29 mouse cellular contexts compared by ENCODE assay signal in the genomic region with DNA sequence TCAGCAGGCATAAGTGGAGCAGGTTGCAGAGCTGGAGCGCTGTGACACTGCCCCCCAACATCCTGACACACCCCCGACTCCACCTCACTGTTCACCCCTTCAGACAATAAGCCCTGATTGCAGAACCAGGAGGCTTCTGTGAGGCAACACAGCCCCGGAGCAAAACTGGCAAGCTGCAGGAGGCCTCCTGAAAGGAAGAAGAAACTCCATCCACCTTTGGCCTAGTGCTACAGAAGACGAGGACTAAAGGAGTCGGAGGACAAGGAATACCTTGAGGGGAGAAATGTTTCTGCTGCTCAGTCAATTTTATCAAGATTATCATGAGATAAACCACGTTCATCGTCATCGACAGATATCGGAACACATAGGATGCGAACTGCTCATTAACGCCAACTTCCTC. TPM values are rescaled to one million over a fixed set of nuclear protein-coding genes. Genes with fewer than 3 reads are reported as not detected.
DNase-seq lines count a peak whose midpoint lies in the region; ATAC-seq and TF ChIP-seq lines count a peak whose summit lies in the region.
"Had no signal": no experiment of that assay in that cellular context is flagged by ENCODE, and none has a peak within 500 bp of the region (broad histone marks: within the 10 kb centered on the region; RNA-seq: fewer than 3 reads in every experiment).

No protein-coding gene starts in this region.

- no peaks in the 10 kb centered on the region for H3K27me3 ChIP-seq in cerebellum, adult 2 months (ENCODE audit: control insufficient read depth, insufficient read depth, low read length)
- H3K27me3 ChIP-seq in liver, adult 2 months (ENCODE audit: control insufficient read depth, insufficient read depth, low read length): no peaks in the 10 kb centered on the region
- H3K27me3 ChIP-seq in liver, embryonic 11.5 days (replicated peaks; ENCODE audit: control insufficient read depth, insufficient read depth, low read length): peaks cover 20% of the 10 kb centered on the region
- peaks cover 4% of the 10 kb centered on the region; the same call in 1 of the 2 replicates for H3K27me3 ChIP-seq in liver, postnatal 0 days (ENCODE audit: insufficient read depth, low read length)
- H3K27me3 ChIP-seq in limb, embryonic 10.5 days (ENCODE audit: low read depth, poor library complexity, severe bottlenecking): peaks cover 47% of the 10 kb centered on the region

- peak overlapping the region; percentile 66 for H3K4me2 ChIP-seq in liver, embryonic 11.5 days
- peak overlapping the region; percentile 70 for H3K4me2 ChIP-seq in liver, postnatal 0 days (ENCODE audit: low read depth, low read length)
- H3K4me2 ChIP-seq: midbrain, embryonic 12.5 days had no signal

- TF ChIP-seq POLR2A in cerebellum, adult 2 months (IDR thresholded peaks at IDR 0.05; ENCODE audit: borderline replicate concordance, insufficient read depth, low read length): no peak
- TF ChIP-seq POLR2A in liver, adult 2 months (IDR thresholded peaks at IDR 0.05; ENCODE audit: extremely low read depth, insufficient read depth, low read length): no peak

- DNase-seq in cerebellum, adult 2 months: peak in 1 of 2 experiments; percentile 43
- DNase-seq in cerebellum, postnatal 25 days: no peak
- no peak for DNase-seq in liver, adult 2 months (ENCODE audit: extremely low read depth, low read depth, low spot score)
- DNase-seq in liver: no peak
- DNase-seq in liver, embryonic 11.5 days (ENCODE audit: low spot score): no peak
- DNase-seq in liver, postnatal 0 days: no peak
- DNase-seq in limb, embryonic 10.5 days (ENCODE audit: low spot score): no peak
- DNase-seq: heart, postnatal 4 days; lung, adult 2 months; lung, postnatal 14 days; thymus, postnatal 36 days had no signal

- H3K36me3 ChIP-seq in liver, adult 2 months (ENCODE audit: control insufficient read depth, insufficient read depth, low read length): peaks cover 7% of the 10 kb centered on the region; the same call in 1 of the 2 replicates
- H3K36me3 ChIP-seq in liver, embryonic 11.5 days (ENCODE audit: control insufficient read depth, insufficient read depth, low read length): no peaks in the 10 kb centered on the region
- 0 out of 2 replicates have a peak, but pooled peaks cover 2% of the 10 kb centered on the region for H3K36me3 ChIP-seq in liver, postnatal 0 days (replicated peaks; ENCODE audit: insufficient read depth, low read length)
- H3K36me3 ChIP-seq in limb, embryonic 10.5 days: no peaks in the 10 kb centered on the region
- H3K36me3 ChIP-seq: embryonic facial prominence, embryonic 12.5 days; heart, embryonic 10.5 days; intestine, embryonic 15.5 days; midbrain, embryonic 12.5 days; neural tube, embryonic 12.5 days had no signal

- H3K27ac ChIP-seq in cerebellum, adult 2 months (ENCODE audit: insufficient read depth, low read length): peak overlapping the region; percentile 37
- H3K27ac ChIP-seq in liver, adult 2 months (replicated peaks; ENCODE audit: insufficient read depth, low read depth, low read length): peak overlapping the region; percentile 61
- H3K27ac ChIP-seq in liver, embryonic 11.5 days (ENCODE audit: low read depth, low read length): no peak overlapping the region
- H3K27ac ChIP-seq in liver, postnatal 0 days (ENCODE audit: low read depth): peak overlapping the region; percentile 66
- H3K27ac ChIP-seq in limb, embryonic 10.5 days: no peak overlapping the region
- H3K27ac ChIP-seq: embryonic facial prominence, embryonic 12.5 days; heart, embryonic 10.5 days; intestine, embryonic 15.5 days; midbrain, embryonic 12.5 days; neural tube, embryonic 12.5 days had no signal

- TF ChIP-seq CTCF in cerebellum, adult 2 months (IDR thresholded peaks at IDR 0.05; ENCODE audit: borderline replicate concordance, insufficient read depth, low read depth, low read length): no peak
- TF ChIP-seq CTCF in liver, adult 2 months (IDR thresholded peaks at IDR 0.05; ENCODE audit: low read depth, low read length): no peak
- TF ChIP-seq CTCF in liver, postnatal 0 days (IDR thresholded peaks at IDR 0.05; ENCODE audit: low read depth): no peak

- peaks cover 15% of the 10 kb centered on the region for H3K4me1 ChIP-seq in cerebellum, adult 2 months (ENCODE audit: control insufficient read depth, insufficient read depth, low read length)
- H3K4me1 ChIP-seq in liver, adult 2 months (ENCODE audit: control insufficient read depth, insufficient read depth, low read length): peaks cover 24% of the 10 kb centered on the region
- peaks cover 7% of the 10 kb centered on the region; the same call in 1 of the 2 replicates for H3K4me1 ChIP-seq in liver, embryonic 11.5 days (replicated peaks; ENCODE audit: control insufficient read depth, insufficient read depth, low read length)
- peaks cover 19% of the 10 kb centered on the region for H3K4me1 ChIP-seq in liver, postnatal 0 days (ENCODE audit: insufficient read depth)
- H3K4me1 ChIP-seq in limb, embryonic 10.5 days: peaks cover 10% of the 10 kb centered on the region

- H3K4me3 ChIP-seq in cerebellum, adult 2 months (replicated peaks; ENCODE audit: insufficient read depth, low read depth, low read length): peak overlapping the region; percentile 43
- peak overlapping the region; percentile 86 for H3K4me3 ChIP-seq in liver, adult 2 months (ENCODE audit: insufficient read depth, low read depth, low read length)
- peak overlapping the region; percentile 50 for H3K4me3 ChIP-seq in liver, embryonic 11.5 days (ENCODE audit: low read depth, low read length)
- H3K4me3 ChIP-seq in liver, postnatal 0 days (ENCODE audit: low read depth, low read length): peak overlapping the region; percentile 44
- no peak overlapping the region for H3K4me3 ChIP-seq in limb, embryonic 10.5 days
- H3K4me3 ChIP-seq: embryonic facial prominence, embryonic 12.5 days; neural tube, embryonic 12.5 days had no signal

- ATAC-seq in liver, embryonic 11.5 days (replicated peaks; ENCODE audit: low FRiP score): no peak
- ATAC-seq in liver, postnatal 0 days: no peak
- ATAC-seq in granulocyte monocyte progenitor cell, adult 5-6 weeks (replicated peaks; ENCODE audit: poor library complexity, severe bottlenecking): no peak
- ATAC-seq: CD4-positive, CD25-positive, alpha-beta regulatory T cell, adult 4 months; forebrain, embryonic 14.5 days; hindbrain, embryonic 16.5 days; intestine, embryonic 15.5 days had no signal

- H3K9me3 ChIP-seq in liver, embryonic 11.5 days (ENCODE audit: control insufficient read depth, low read length): no peaks in the 10 kb centered on the region
- no peaks in the 10 kb centered on the region for H3K9me3 ChIP-seq in liver, postnatal 0 days (ENCODE audit: low read length)
- H3K9me3 ChIP-seq in limb, embryonic 10.5 days (replicated peaks): no peaks in the 10 kb centered on the region
- H3K9me3 ChIP-seq: heart, embryonic 10.5 days; intestine, embryonic 15.5 days; midbrain, embryonic 12.5 days; neural tube, embryonic 12.5 days had no signal

- no peak for TF ChIP-seq EP300 in liver, postnatal 0 days (IDR thresholded peaks at IDR 0.05; ENCODE audit: low read depth)

- H3K9ac ChIP-seq in liver, adult 2 months (ENCODE audit: low read depth, low read length): peak overlapping the region; percentile 47
- no peak overlapping the region for H3K9ac ChIP-seq in liver, embryonic 11.5 days (ENCODE audit: low read depth, low read length)
- H3K9ac ChIP-seq in liver, postnatal 0 days (replicated peaks): peak overlapping the region; percentile 34
- H3K9ac ChIP-seq: embryonic facial prominence, embryonic 12.5 days; intestine, embryonic 15.5 days; midbrain, embryonic 12.5 days; neural tube, embryonic 12.5 days had no signal

- WGBS in cerebellum, adult 2 months: 50% methylated on average over 11 of the region's 11 CpGs
- WGBS in liver, adult 2 months: 32% methylated on average over 11 of the region's 11 CpGs
- 84% methylated on average over 11 of the region's 11 CpGs for WGBS in liver, embryonic 11.5 days
- 69% methylated on average over 11 of the region's 11 CpGs for WGBS in liver, postnatal 0 days (ENCODE audit: insufficient replicate concordance)
- whole genome bisulfite sequencing in limb, embryonic 10.5 days: 91% methylated on average over 11 of the region's 11 CpGs

- peaks cover 14% of the 10 kb centered on the region; the same call in 1 of the 2 replicates for H3K79me2 ChIP-seq in liver, adult 2 months (ENCODE audit: control insufficient read depth, insufficient read depth, low read length)

RNA-seq across cellular contexts. Expression of gene Fads6, which starts 1.5 kb away (rescaled TPM):
- polyA plus RNA-seq in cerebellum, adult 2 months (2012; rRNA removed): 57.3 and 63.7 TPM in 2 replicates
- 56.1 and 78.8 TPM in 2 replicates for total RNA-seq in liver, adult 2 months (2014; rRNA removed)
- 55.3 and 66.0 TPM in 2 replicates for polyA plus RNA-seq in liver, adult 2 months (2012; rRNA removed)
- 3.2 and 3.4 TPM in 2 replicates for polyA plus RNA-seq in liver, embryonic 11.5 days (2014; fragmentation: Nextera tagmentation; extraction: Ambion mirVana)
- polyA plus RNA-seq in liver, postnatal 0 days (2015; fragmentation: Nextera tagmentation; extraction: Ambion mirVana): 4.6 and 4.9 TPM in 2 replicates
- total RNA-seq in granulocyte monocyte progenitor cell, adult 5-6 weeks (2014; fragmentation: Nextera tagmentation): 1.2 and 1.3 TPM in 2 replicates
- 1.4 and 2.9 TPM in 2 replicates for total RNA-seq in granulocyte monocyte progenitor cell, adult 5-6 weeks (2017)
- 0.06 and 0.13 TPM in 2 replicates for polyA plus RNA-seq in limb, embryonic 10.5 days (2016; fragmentation: Nextera tagmentation; extraction: Ambion mirVana)

RNA-seq across cellular contexts. Expression of gene Otop2, which starts 11.0 kb away (rescaled TPM):
- polyA plus RNA-seq in cerebellum, adult 2 months (2012; rRNA removed): 0.65 and 0.97 TPM in 2 replicates
- total RNA-seq in liver, adult 2 months (2014; rRNA removed): not detected in 2 replicates
- not detected in 2 replicates for polyA plus RNA-seq in liver, adult 2 months (2012; rRNA removed)
- polyA plus RNA-seq in liver, embryonic 11.5 days (2014; fragmentation: Nextera tagmentation; extraction: Ambion mirVana): not detected in 2 replicates
- not detected in 2 replicates for polyA plus RNA-seq in liver, postnatal 0 days (2015; fragmentation: Nextera tagmentation; extraction: Ambion mirVana)
- total RNA-seq in granulocyte monocyte progenitor cell, adult 5-6 weeks (2014; fragmentation: Nextera tagmentation): not detected in 2 replicates
- not detected in 2 replicates for total RNA-seq in granulocyte monocyte progenitor cell, adult 5-6 weeks (2017)
- polyA plus RNA-seq in limb, embryonic 10.5 days (2016; fragmentation: Nextera tagmentation; extraction: Ambion mirVana): not detected in 2 replicates
- total RNA-seq: adrenal gland, adult 18-20 months; adrenal gland, postnatal 4 days; gastrocnemius, adult 8-10 months; heart, postnatal 4 days; megakaryocyte progenitor cell, adult 5-6 weeks had no signal
- polyA plus RNA-seq: CD4-positive, CD25-positive, alpha-beta regulatory T cell, adult 4 months; forebrain, embryonic 14.5 days; gonadal fat pad, adult 2 months; heart, embryonic 10.5 days; heart, embryonic 16.5 days; intestine, embryonic 15.5 days; limb, embryonic 11.5 days; midbrain, embryonic 12.5 days; neural tube, embryonic 12.5 days had no signal

RNA-seq across cellular contexts. Expression of gene Fdxr, which starts 19.1 kb away (rescaled TPM):
- polyA plus RNA-seq in cerebellum, adult 2 months (2012; rRNA removed): 53.5 and 56.8 TPM in 2 replicates
- 13.7 and 15.8 TPM in 2 replicates for total RNA-seq in liver, adult 2 months (2014; rRNA removed)
- 28.3 and 28.4 TPM in 2 replicates for polyA plus RNA-seq in liver, adult 2 months (2012; rRNA removed)
- polyA plus RNA-seq in liver, embryonic 11.5 days (2014; fragmentation: Nextera tagmentation; extraction: Ambion mirVana): 25.0 and 25.7 TPM in 2 replicates
- polyA plus RNA-seq in liver, postnatal 0 days (2015; fragmentation: Nextera tagmentation; extraction: Ambion mirVana): 7.0 and 7.3 TPM in 2 replicates
- total RNA-seq in granulocyte monocyte progenitor cell, adult 5-6 weeks (2014; fragmentation: Nextera tagmentation): 23.9 and 26.4 TPM in 2 replicates
- 9.7 and 14.2 TPM in 2 replicates for total RNA-seq in granulocyte monocyte progenitor cell, adult 5-6 weeks (2017)
- polyA plus RNA-seq in limb, embryonic 10.5 days (2016; fragmentation: Nextera tagmentation; extraction: Ambion mirVana): 18.2 and 19.3 TPM in 2 replicates

RNA-seq across cellular contexts. Expression of gene Ush1g, which starts 25.9 kb away (rescaled TPM):
- 1.4 TPM in 2 replicates for polyA plus RNA-seq in cerebellum, adult 2 months (2012; rRNA removed)
- 0.20 and 0.28 TPM in 2 replicates for total RNA-seq in liver, adult 2 months (2014; rRNA removed)
- 0.26 and 0.50 TPM in 2 replicates for polyA plus RNA-seq in liver, adult 2 months (2012; rRNA removed)
- polyA plus RNA-seq in liver, embryonic 11.5 days (2014; fragmentation: Nextera tagmentation; extraction: Ambion mirVana): 0.52 and 0.64 TPM in 2 replicates
- polyA plus RNA-seq in liver, postnatal 0 days (2015; fragmentation: Nextera tagmentation; extraction: Ambion mirVana): 0.29 and 0.46 TPM in 2 replicates
- total RNA-seq in granulocyte monocyte progenitor cell, adult 5-6 weeks (2014; fragmentation: Nextera tagmentation): not detected in 2 replicates
- not detected in 2 replicates for total RNA-seq in granulocyte monocyte progenitor cell, adult 5-6 weeks (2017)
- not detected in 2 replicates for polyA plus RNA-seq in limb, embryonic 10.5 days (2016; fragmentation: Nextera tagmentation; extraction: Ambion mirVana)
- total RNA-seq: ES-E14; megakaryocyte progenitor cell, adult 5-6 weeks had no signal
- polyA plus RNA-seq: CD4-positive, CD25-positive, alpha-beta regulatory T cell, adult 4 months; forebrain, embryonic 14.5 days; gonadal fat pad, adult 2 months; intestine, embryonic 15.5 days; kidney, embryonic 14.5 days; limb, embryonic 11.5 days had no signal

RNA-seq across cellular contexts. Expression of gene Grin2c, which starts 28.9 kb away (rescaled TPM):
- 249 and 283 TPM in 2 replicates for polyA plus RNA-seq in cerebellum, adult 2 months (2012; rRNA removed)
- under 0.01 TPM in 1 of 2 replicates, not detected in the other for total RNA-seq in liver, adult 2 months (2014; rRNA removed)
- 0.05 and 0.07 TPM in 2 replicates for polyA plus RNA-seq in liver, adult 2 months (2012; rRNA removed)
- 0.75 and 0.89 TPM in 2 replicates for polyA plus RNA-seq in liver, embryonic 11.5 days (2014; fragmentation: Nextera tagmentation; extraction: Ambion mirVana)
- 0.04 and 0.09 TPM in 2 replicates for polyA plus RNA-seq in liver, postnatal 0 days (2015; fragmentation: Nextera tagmentation; extraction: Ambion mirVana)
- not detected in 2 replicates for total RNA-seq in granulocyte monocyte progenitor cell, adult 5-6 weeks (2014; fragmentation: Nextera tagmentation)
- total RNA-seq in granulocyte monocyte progenitor cell, adult 5-6 weeks (2017): not detected in 2 replicates
- 0.11 and 0.34 TPM in 2 replicates for polyA plus RNA-seq in limb, embryonic 10.5 days (2016; fragmentation: Nextera tagmentation; extraction: Ambion mirVana)
- total RNA-seq: megakaryocyte progenitor cell, adult 5-6 weeks had no signal
- polyA plus RNA-seq: CD4-positive, CD25-positive, alpha-beta regulatory T cell, adult 4 months; gonadal fat pad, adult 2 months; kidney, embryonic 14.5 days had no signal

Comparison
In these comparisons a context has a peak if more than half of its experiments do, and no peak if none do; other contexts are left out.
1. H3K27ac ChIP-seq: peak in cerebellum, adult 2 months (single experiment), liver, adult 2 months (single experiment) and liver, postnatal 0 days (single experiment); none in liver, embryonic 11.5 days (single experiment) and limb, embryonic 10.5 days (single experiment).